Comparison of ENCODE assay signal across 11 mouse cellular contexts in genomic region chr13:29014827-29015604, GRCm38 (mm10).
DNase-seq lines count a peak whose midpoint lies in the region; ATAC-seq and TF ChIP-seq lines count a peak whose summit lies in the region.
"Had no signal": no experiment of that assay in that cellular context is flagged by ENCODE, and none has a peak within 500 bp of the region (broad histone marks: within the 10 kb centered on the region; RNA-seq: fewer than 3 reads in every experiment).

No protein-coding gene starts in this region.

- H3K27ac ChIP-seq in kidney, embryonic 16.5 days (ENCODE audit: low read length) = no peak overlapping the region
- no peak overlapping the region for H3K27ac ChIP-seq in kidney, adult 2 months (ENCODE audit: insufficient read depth, low read depth, low read length)
- H3K27ac ChIP-seq in hindbrain, embryonic 12.5 days = peak overlapping the region; percentile 84
- H3K27ac ChIP-seq in midbrain, postnatal 0 days (ENCODE audit: low read depth, low read length) = peak overlapping the region; percentile 87
- H3K27ac ChIP-seq: liver, embryonic 13.5 days had no signal

- no peaks in the 10 kb centered on the region for H3K9me3 ChIP-seq in kidney, embryonic 16.5 days (ENCODE audit: low read length)
- H3K9me3 ChIP-seq in hindbrain, embryonic 12.5 days (replicated peaks) = no peaks in the 10 kb centered on the region
- H3K9me3 ChIP-seq in midbrain, postnatal 0 days (ENCODE audit: low read length) = no peaks in the 10 kb centered on the region
- H3K9me3 ChIP-seq: liver, embryonic 13.5 days had no signal

- TF ChIP-seq POLR2A in kidney, adult 2 months (IDR thresholded peaks at IDR 0.05; ENCODE audit: low read depth, low read length) = no peak

- peak overlapping the region; percentile 11; the same call in 1 of the 2 replicates for H3K4me2 ChIP-seq in kidney, embryonic 16.5 days (replicated peaks; ENCODE audit: low read depth, low read length)
- H3K4me2 ChIP-seq in hindbrain, embryonic 12.5 days (replicated peaks) = peak overlapping the region; percentile 45
- H3K4me2 ChIP-seq in midbrain, postnatal 0 days (ENCODE audit: low read depth, low read length, poor library complexity, severe bottlenecking) = peak overlapping the region; percentile 63
- H3K4me2 ChIP-seq: liver, embryonic 13.5 days had no signal

- no peak for ATAC-seq in kidney, embryonic 16.5 days (ENCODE audit: low FRiP score, low TSS enrichment)
- ATAC-seq in hindbrain, embryonic 12.5 days (ENCODE audit: low FRiP score) = peak; percentile 84
- ATAC-seq in midbrain, postnatal 0 days (ENCODE audit: low FRiP score) = peak; percentile 60; the same call in 1 of the 2 replicates

- WGBS in kidney, embryonic 16.5 days = 28% methylated on average over 13 of the region's 13 CpGs
- WGBS in kidney, adult 2 months = 34% methylated on average over 13 of the region's 13 CpGs
- 25% methylated on average over 13 of the region's 13 CpGs for WGBS in hindbrain, embryonic 12.5 days
- 8% methylated on average over 13 of the region's 13 CpGs for WGBS in midbrain, postnatal 0 days

- H3K4me3 ChIP-seq in kidney, embryonic 16.5 days (ENCODE audit: low read length) = no peak overlapping the region
- no peak overlapping the region for H3K4me3 ChIP-seq in kidney, adult 2 months (ENCODE audit: insufficient read depth, low read depth, low read length)
- peak overlapping the region; percentile 1 for H3K4me3 ChIP-seq in hindbrain, embryonic 12.5 days
- H3K4me3 ChIP-seq in midbrain, postnatal 0 days (ENCODE audit: low read depth, low read length) = peak overlapping the region; percentile 37
- H3K4me3 ChIP-seq: liver, embryonic 13.5 days had no signal

- no peak overlapping the region for H3K9ac ChIP-seq in kidney, embryonic 16.5 days (replicated peaks; ENCODE audit: low read length)
- H3K9ac ChIP-seq in hindbrain, embryonic 12.5 days = 0 out of 2 replicates have a peak overlapping the region, but pooled peaks have one; percentile 18
- peak overlapping the region; percentile 67 for H3K9ac ChIP-seq in midbrain, postnatal 0 days (replicated peaks; ENCODE audit: low read length, poor library complexity, severe bottlenecking)
- H3K9ac ChIP-seq: liver, embryonic 13.5 days had no signal

- DNase-seq in kidney, adult 2 months = no peak
- DNase-seq in cerebellum, postnatal 25 days = peak; percentile 32
- DNase-seq in midbrain, postnatal 0 days (ENCODE audit: low spot score) = peak; percentile 73
- DNase-seq in urinary bladder, adult 2 months (ENCODE audit: low spot score) = no peak
- no peak for DNase-seq in lung, postnatal 14 days
- DNase-seq in thymus, postnatal 10 days (ENCODE audit: low spot score in 2 of 2) = no peak
- DNase-seq: adrenal gland, adult 2 months; liver, embryonic 13.5 days; thymus, postnatal 36 days had no signal

- no peaks in the 10 kb centered on the region for H3K27me3 ChIP-seq in kidney, embryonic 16.5 days (ENCODE audit: insufficient read depth, low read length)
- no peaks in the 10 kb centered on the region for H3K27me3 ChIP-seq in kidney, adult 2 months (replicated peaks; ENCODE audit: control insufficient read depth, insufficient read depth, low read length)
- no peaks in the 10 kb centered on the region for H3K27me3 ChIP-seq in hindbrain, embryonic 12.5 days
- no peaks in the 10 kb centered on the region for H3K27me3 ChIP-seq in midbrain, postnatal 0 days (ENCODE audit: insufficient read depth, low read length)
- H3K27me3 ChIP-seq: liver, embryonic 13.5 days had no signal

- no peaks in the 10 kb centered on the region for H3K4me1 ChIP-seq in kidney, embryonic 16.5 days (ENCODE audit: insufficient read depth, low read length)
- no peaks in the 10 kb centered on the region for H3K4me1 ChIP-seq in kidney, adult 2 months (ENCODE audit: control insufficient read depth, insufficient read depth, low read length)
- peaks cover 17% of the 10 kb centered on the region for H3K4me1 ChIP-seq in hindbrain, embryonic 12.5 days
- no peaks in the 10 kb centered on the region for H3K4me1 ChIP-seq in midbrain, postnatal 0 days (ENCODE audit: insufficient read depth, low read length)
- H3K4me1 ChIP-seq: liver, embryonic 13.5 days had no signal

- H3K36me3 ChIP-seq in kidney, embryonic 16.5 days (ENCODE audit: insufficient read depth, low read length) = no peaks in the 10 kb centered on the region
- H3K36me3 ChIP-seq in kidney, adult 2 months (ENCODE audit: control insufficient read depth, insufficient read depth, low read length) = no peaks in the 10 kb centered on the region
- no peaks in the 10 kb centered on the region for H3K36me3 ChIP-seq in hindbrain, embryonic 12.5 days
- H3K36me3 ChIP-seq in midbrain, postnatal 0 days (ENCODE audit: insufficient read depth, low read length) = no peaks in the 10 kb centered on the region
- H3K36me3 ChIP-seq: liver, embryonic 13.5 days had no signal

- TF ChIP-seq CTCF in kidney, adult 2 months (conservative IDR thresholded peaks at IDR 0.05; ENCODE audit: insufficient read depth, insufficient read length, low read depth, low read length) = no peak
- TF ChIP-seq CTCF in midbrain, postnatal 0 days (IDR thresholded peaks at IDR 0.05) = no peak

Comparison
In these comparisons a context has a peak if more than half of its experiments do, and no peak if none do; other contexts are left out.
1. H3K27ac ChIP-seq: peak in hindbrain, embryonic 12.5 days (single experiment) and midbrain, postnatal 0 days (single experiment); none in kidney, embryonic 16.5 days (single experiment) and kidney, adult 2 months (single experiment).
2. H3K4me2 ChIP-seq: peak in every context shown above with its lines; median percentile 63 in midbrain, postnatal 0 days; 45 in hindbrain, embryonic 12.5 days; 11 in kidney, embryonic 16.5 days.
3. H3K4me3 ChIP-seq: peak in hindbrain, embryonic 12.5 days (single experiment) and midbrain, postnatal 0 days (single experiment); none in kidney, embryonic 16.5 days (single experiment) and kidney, adult 2 months (single experiment).
4. DNase-seq: peak in cerebellum, postnatal 25 days (2 of 2) and midbrain, postnatal 0 days (single experiment); none in kidney, adult 2 months (single experiment), urinary bladder, adult 2 months (single experiment), lung, postnatal 14 days (single experiment) and thymus, postnatal 10 days (0 of 2).